Mouse (Mus musculus): ENCODE data around the gene Egf. TPM values are rescaled to one million over a fixed set of nuclear protein-coding genes. Genes with fewer than 3 reads are reported as not detected.

Egf gene
- polyA plus RNA-seq, 1 experiment from 2014 or later, result 2.1 TPM

- Histone ChIP-seq H3K4me1 (no peaks in the 10 kb centered on the region), H3K4me3 (replicated peaks) (no peak overlapping the region), H3K9me3 (replicated peaks) (no peaks in the 10 kb centered on the region), H3K36me3 (no peaks in the 10 kb centered on the region), H3K27ac (no peak overlapping the region), H3K9ac (no peak overlapping the region), H3K4me2 (no peak overlapping the region), H3K27me3 (no peaks in the 10 kb centered on the region)
- WGBS, result 72% methylated on average over 8 of the region's 8 CpGs
- no peak for ATAC-seq (replicated peaks; ENCODE audit: low FRiP score)
These were observed 10.3 kb downstream of the Egf start for GRCm38 (mm10) chr3:129744803-129745202.

- Histone ChIP-seq H3K4me2 (no peak overlapping the region), H3K4me1 (no peaks in the 10 kb centered on the region), H3K27ac (no peak overlapping the region), H3K9ac (no peak overlapping the region), H3K9me3 (replicated peaks) (no peaks in the 10 kb centered on the region), H3K4me3 (replicated peaks) (no peak overlapping the region), H3K36me3 (no peaks in the 10 kb centered on the region), H3K27me3 (no peaks in the 10 kb centered on the region)
- ATAC-seq (replicated peaks; ENCODE audit: low FRiP score), result no peak
- 83% methylated on average over 6 of the region's 6 CpGs for WGBS
These were observed 12.3 kb downstream of the Egf start for GRCm38 (mm10) chr3:129742781-129743180.

GRCm38 (mm10) chr3:129738291-129739183, 16.6 kb downstream of the Egf start:
- Histone ChIP-seq H3K9ac (no peak overlapping the region), H3K27me3 (no peaks in the 10 kb centered on the region), H3K4me3 (replicated peaks) (no peak overlapping the region), H3K4me2 (no peak overlapping the region), H3K36me3 (no peaks in the 10 kb centered on the region), H3K4me1 (no peaks in the 10 kb centered on the region), H3K9me3 (replicated peaks) (no peaks in the 10 kb centered on the region), H3K27ac (no peak overlapping the region)
- WGBS, result 48% methylated on average over 16 of the region's 16 CpGs
- ATAC-seq (replicated peaks; ENCODE audit: low FRiP score), result no peak

GRCm38 (mm10) chr3:129731636-129732035, 23.5 kb downstream of the Egf start:
- Histone ChIP-seq H3K27me3 (no peaks in the 10 kb centered on the region), H3K4me3 (replicated peaks) (no peak overlapping the region), H3K4me1 (no peaks in the 10 kb centered on the region), H3K27ac (no peak overlapping the region), H3K36me3 (no peaks in the 10 kb centered on the region), H3K9me3 (replicated peaks) (no peaks in the 10 kb centered on the region), H3K4me2 (no peak overlapping the region), H3K9ac (no peak overlapping the region)
- 81% methylated on average over 6 of the region's 6 CpGs for WGBS
- ATAC-seq (replicated peaks; ENCODE audit: low FRiP score), result no peak

GRCm38 (mm10) chr3:129730426-129730825, 24.7 kb downstream of the Egf start:
- H3K27ac ChIP-seq, result no peak overlapping the region
- WGBS, result 27% methylated on average over 8 of the region's 8 CpGs
- H3K9me3 ChIP-seq (replicated peaks), result no peaks in the 10 kb centered on the region
- no peaks in the 10 kb centered on the region for H3K27me3 ChIP-seq
- H3K36me3 ChIP-seq, result no peaks in the 10 kb centered on the region
- H3K4me2 ChIP-seq, result no peak overlapping the region
- H3K9ac ChIP-seq, result no peak overlapping the region
- H3K4me3 ChIP-seq (replicated peaks), result no peak overlapping the region
- H3K4me1 ChIP-seq, result peaks cover 3% of the 10 kb centered on the region; the same call in 1 of the 2 replicates
- ATAC-seq (replicated peaks; ENCODE audit: low FRiP score), result no peak

- no peak overlapping the region for H3K4me3 ChIP-seq (replicated peaks)
- H3K36me3 ChIP-seq, result no peaks in the 10 kb centered on the region
- H3K27me3 ChIP-seq, result no peaks in the 10 kb centered on the region
- H3K9me3 ChIP-seq (replicated peaks), result no peaks in the 10 kb centered on the region
- H3K4me2 ChIP-seq, result no peak overlapping the region
- ATAC-seq (replicated peaks; ENCODE audit: low FRiP score), result no peak
- no peak overlapping the region for H3K9ac ChIP-seq
- no peak overlapping the region for H3K27ac ChIP-seq
- peaks cover 3% of the 10 kb centered on the region; the same call in 1 of the 2 replicates for H3K4me1 ChIP-seq
- WGBS, result 74% methylated on average over 5 of the region's 5 CpGs
These were observed 25.2 kb downstream of the Egf start for GRCm38 (mm10) chr3:129729916-129730315.

- Histone ChIP-seq H3K27me3 (no peaks in the 10 kb centered on the region), H3K9me3 (replicated peaks) (no peaks in the 10 kb centered on the region), H3K4me3 (replicated peaks) (peak overlapping the region; percentile 63), H3K36me3 (no peaks in the 10 kb centered on the region), H3K9ac (no peak overlapping the region), H3K27ac (no peak overlapping the region), H3K4me2 (peak overlapping the region; percentile 77), H3K4me1 (peaks cover 6% of the 10 kb centered on the region)
- peak; percentile 23 for ATAC-seq (replicated peaks; ENCODE audit: low FRiP score)
- 67% methylated on average over 5 of the region's 5 CpGs for WGBS
These were observed 29.5 kb downstream of the Egf start for GRCm38 (mm10) chr3:129725592-129725991.

- Histone ChIP-seq H3K9ac (peak overlapping the region; percentile 43), H3K4me2 (peak overlapping the region; percentile 77), H3K4me3 (replicated peaks) (peak overlapping the region; percentile 63), H3K27ac (peak overlapping the region; percentile 89), H3K27me3 (no peaks in the 10 kb centered on the region), H3K36me3 (no peaks in the 10 kb centered on the region), H3K9me3 (replicated peaks) (no peaks in the 10 kb centered on the region), H3K4me1 (peaks cover 6% of the 10 kb centered on the region)
- under 1% methylated on average over 24 of the region's 24 CpGs for WGBS
- peak; percentile 97 for ATAC-seq (replicated peaks; ENCODE audit: low FRiP score)
These were observed 30.1 kb downstream of the Egf start for GRCm38 (mm10) chr3:129724961-129725501.

- Histone ChIP-seq H3K36me3 (no peaks in the 10 kb centered on the region), H3K27me3 (no peaks in the 10 kb centered on the region), H3K4me1 (peaks cover 6% of the 10 kb centered on the region), H3K27ac (peak overlapping the region; percentile 89), H3K4me3 (replicated peaks) (peak overlapping the region; percentile 63), H3K4me2 (peak overlapping the region; percentile 77), H3K9me3 (replicated peaks) (no peaks in the 10 kb centered on the region), H3K9ac (peak overlapping the region; percentile 43)
- 66% methylated on average over 5 of the region's 5 CpGs for WGBS
- peak; percentile 30; the same call in 1 of the 2 replicates for ATAC-seq (replicated peaks; ENCODE audit: low FRiP score)
These were observed 30.6 kb downstream of the Egf start for GRCm38 (mm10) chr3:129724505-129724904.

- no peak for ATAC-seq (replicated peaks; ENCODE audit: low FRiP score)
- no peaks in the 10 kb centered on the region for H3K36me3 ChIP-seq
- no peak overlapping the region for H3K27ac ChIP-seq
- 77% methylated on average over 4 of the region's 4 CpGs for WGBS
- peaks cover 6% of the 10 kb centered on the region for H3K4me1 ChIP-seq
- H3K9me3 ChIP-seq (replicated peaks), result no peaks in the 10 kb centered on the region
- H3K4me2 ChIP-seq, result no peak overlapping the region
- no peak overlapping the region for H3K4me3 ChIP-seq (replicated peaks)
- H3K9ac ChIP-seq, result no peak overlapping the region
- no peaks in the 10 kb centered on the region for H3K27me3 ChIP-seq
These were observed 31.8 kb downstream of the Egf start for GRCm38 (mm10) chr3:129723311-129723710.

GRCm38 (mm10) chr3:129714542-129715145, 40.5 kb downstream of the Egf start:
- Histone ChIP-seq H3K4me1 (no peaks in the 10 kb centered on the region), H3K4me2 (no peak overlapping the region), H3K9ac (no peak overlapping the region), H3K27me3 (no peaks in the 10 kb centered on the region), H3K36me3 (no peaks in the 10 kb centered on the region), H3K27ac (no peak overlapping the region), H3K9me3 (replicated peaks) (no peaks in the 10 kb centered on the region), H3K4me3 (replicated peaks) (no peak overlapping the region)
- ATAC-seq (replicated peaks; ENCODE audit: low FRiP score), result no peak
- WGBS, result 72% methylated on average over 15 of the region's 15 CpGs

GRCm38 (mm10) chr3:129708157-129708556, 47.0 kb downstream of the Egf start:
- Histone ChIP-seq H3K36me3 (no peaks in the 10 kb centered on the region), H3K27me3 (no peaks in the 10 kb centered on the region), H3K4me3 (replicated peaks) (no peak overlapping the region), H3K9ac (no peak overlapping the region), H3K9me3 (replicated peaks) (no peaks in the 10 kb centered on the region), H3K27ac (no peak overlapping the region), H3K4me2 (no peak overlapping the region), H3K4me1 (no peaks in the 10 kb centered on the region)
- WGBS, result 20% methylated on average over 5 of the region's 5 CpGs
- 0 out of 2 replicates have a peak, but pooled peaks have one; percentile 54 for ATAC-seq (replicated peaks; ENCODE audit: low FRiP score)
